Mouse (Mus musculus): ENCODE measurements around the gene Egfl7. TPM values are rescaled to one million over a fixed set of nuclear protein-coding genes. Genes with fewer than 3 reads are reported as not detected.

The Egfl7 gene
- polyA plus RNA-seq, 1 experiment: 3.6 TPM

DNA sequence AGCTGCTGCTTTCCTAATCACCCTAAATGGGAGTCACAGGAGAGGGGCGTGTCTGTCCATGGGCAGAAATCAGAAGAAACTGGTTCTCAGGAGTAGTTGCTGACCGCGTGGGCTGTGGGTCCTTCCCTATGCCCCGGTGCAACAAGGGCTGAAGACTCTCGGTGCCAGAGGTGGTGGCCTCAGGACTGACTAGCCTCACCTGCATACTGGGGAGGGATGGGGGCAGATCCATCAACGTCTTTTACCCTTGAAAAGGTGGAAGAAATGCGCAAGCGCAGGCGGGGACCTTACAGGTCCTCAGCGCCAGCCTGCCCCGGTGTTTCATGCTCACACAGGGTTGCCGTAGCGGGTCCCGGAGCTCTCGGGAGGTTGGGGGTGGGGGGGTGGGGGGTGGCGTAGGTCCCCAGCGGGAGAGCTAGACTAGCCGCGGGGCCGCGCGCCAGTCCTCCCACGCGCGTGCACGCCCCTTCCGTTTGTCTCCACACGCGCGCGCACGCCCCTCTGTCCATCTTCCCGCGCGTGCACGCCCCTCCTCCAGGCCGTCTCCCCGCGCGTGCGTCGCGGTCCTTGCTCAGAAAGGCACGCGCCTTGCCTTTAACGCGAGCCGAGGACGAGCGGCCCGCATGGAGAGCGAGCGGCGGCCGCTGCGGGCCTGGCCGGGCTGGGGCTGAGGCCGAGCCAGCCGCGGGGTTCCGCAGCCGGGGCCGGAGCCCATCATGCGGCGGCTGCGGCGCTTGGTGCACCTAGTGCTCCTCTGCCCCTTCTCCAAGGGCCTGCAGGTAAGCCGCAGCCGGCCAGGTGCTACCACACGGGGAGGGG, 48.3 kb downstream of the Egfl7 start, which contains the start of gene Fam69b:
TSS of gene Fam69b (plus strand) at position 537 of the 819 bp plus-strand sequence.
- no peak for TF ChIP-seq GATA1 (IDR thresholded peaks at IDR 0.05; ENCODE audit: low read length)
- no peak for TF ChIP-seq TAL1 (IDR thresholded peaks at IDR 0.05; ENCODE audit: low read length)
- Histone ChIP-seq H3K27me3 (ENCODE audit: control insufficient read depth) (peaks cover 30% of the 10 kb centered on the region), H3K36me3 (ENCODE audit: control insufficient read depth) (no peaks in the 10 kb centered on the region), H3K4me3 (replicated peaks) (peak within 1 kb of the TSS; percentile 49), H3K9me3 (ENCODE audit: control insufficient read depth, low read length) (no peaks in the 10 kb centered on the region), H3K4me1 (ENCODE audit: control insufficient read depth) (peaks cover 6% of the 10 kb centered on the region)

DNA sequence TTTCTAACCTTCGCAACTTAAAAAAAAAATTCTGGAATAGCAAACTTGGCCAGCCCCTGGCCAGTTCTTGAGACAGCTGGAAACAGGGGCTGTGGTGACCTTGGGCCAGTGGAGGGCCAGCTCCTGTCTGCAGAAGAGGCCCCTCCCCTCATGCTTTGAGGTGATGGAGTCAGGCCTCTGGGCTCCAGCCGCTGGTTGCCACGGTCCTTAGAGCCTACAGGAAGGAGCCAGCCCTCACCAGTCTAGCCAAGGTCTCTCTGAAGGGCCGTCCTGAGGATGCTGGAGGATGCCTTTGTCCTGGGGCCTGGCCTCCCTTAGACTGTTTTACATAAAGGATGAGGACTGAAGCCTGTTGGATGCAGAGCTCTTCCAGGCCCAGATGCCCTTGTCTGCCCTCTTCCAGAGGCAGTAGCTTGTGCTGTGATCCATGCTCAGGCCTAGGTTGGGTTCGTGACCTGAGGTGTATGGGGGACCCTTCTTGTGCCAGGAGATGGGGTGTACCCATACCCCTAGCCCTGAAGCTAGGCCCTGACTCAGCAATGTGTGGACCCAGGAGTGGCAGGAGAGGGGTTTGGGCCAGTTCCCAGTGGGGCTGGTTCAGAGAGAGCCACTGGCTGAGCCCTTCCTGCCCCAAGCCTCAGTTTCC, 49.1 kb downstream of the Egfl7 start:
- no peaks in the 10 kb centered on the region for H3K9me3 ChIP-seq (ENCODE audit: control insufficient read depth, low read length)
- TF ChIP-seq GATA1 (IDR thresholded peaks at IDR 0.05; ENCODE audit: low read length) (no peak), TAL1 (IDR thresholded peaks at IDR 0.05; ENCODE audit: low read length) (no peak)
- peaks cover 6% of the 10 kb centered on the region for H3K4me1 ChIP-seq (ENCODE audit: control insufficient read depth)
- no peaks in the 10 kb centered on the region for H3K36me3 ChIP-seq (ENCODE audit: control insufficient read depth)
- H3K27me3 ChIP-seq (ENCODE audit: control insufficient read depth): peaks cover 30% of the 10 kb centered on the region
- H3K4me3 ChIP-seq (replicated peaks): peak overlapping the region; percentile 49

DNA sequence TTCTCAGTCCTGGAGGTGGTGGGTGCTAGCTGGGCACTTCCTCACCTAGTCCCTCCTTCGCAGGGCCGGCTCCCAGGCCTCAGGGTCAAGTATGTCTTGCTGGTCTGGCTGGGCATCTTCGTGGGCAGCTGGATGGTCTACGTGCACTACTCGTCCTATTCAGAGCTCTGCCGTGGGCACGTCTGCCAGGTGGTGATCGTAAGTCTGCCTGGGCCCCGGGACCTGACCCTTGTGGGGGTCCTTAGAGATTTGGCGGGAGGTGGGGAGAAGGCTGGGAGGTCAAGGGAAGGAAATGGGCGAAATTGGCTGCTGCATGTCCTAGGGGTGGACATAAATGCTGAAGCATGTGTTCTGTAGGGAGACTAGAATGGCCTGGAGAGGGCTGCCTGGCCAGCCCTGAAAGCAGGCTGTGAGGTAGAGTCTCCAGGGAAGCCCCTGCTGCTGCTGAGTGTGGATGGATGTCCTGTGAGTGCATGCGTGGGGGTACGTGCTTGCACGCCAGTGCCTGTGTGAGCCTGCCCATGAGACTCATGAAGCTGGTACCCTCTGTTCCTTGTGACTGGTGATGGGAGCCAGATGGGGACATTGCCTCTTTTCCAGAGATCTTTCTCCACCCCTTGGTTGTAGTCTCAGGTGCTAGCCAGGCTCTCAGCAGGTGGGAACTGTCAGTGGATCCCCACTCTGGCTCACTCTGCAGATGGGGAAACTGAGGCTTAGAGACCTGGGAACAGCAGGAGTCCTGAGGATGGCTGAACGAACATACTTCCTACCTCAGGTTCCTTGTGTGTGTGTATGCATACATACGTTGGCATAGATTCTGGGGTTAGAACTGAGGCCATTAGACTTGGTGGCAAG, 53.0 kb downstream of the Egfl7 start:
- Histone ChIP-seq H3K27me3 (ENCODE audit: control insufficient read depth) (peaks cover 18% of the 10 kb centered on the region), H3K9me3 (ENCODE audit: control insufficient read depth, low read length) (no peaks in the 10 kb centered on the region), H3K36me3 (ENCODE audit: control insufficient read depth) (peaks cover 34% of the 10 kb centered on the region), H3K4me3 (replicated peaks) (no peak overlapping the region), H3K4me1 (ENCODE audit: control insufficient read depth) (peaks cover 13% of the 10 kb centered on the region)
- TF ChIP-seq TAL1 (IDR thresholded peaks at IDR 0.05; ENCODE audit: low read length) (no peak), GATA1 (IDR thresholded peaks at IDR 0.05; ENCODE audit: low read length) (no peak)

DNA sequence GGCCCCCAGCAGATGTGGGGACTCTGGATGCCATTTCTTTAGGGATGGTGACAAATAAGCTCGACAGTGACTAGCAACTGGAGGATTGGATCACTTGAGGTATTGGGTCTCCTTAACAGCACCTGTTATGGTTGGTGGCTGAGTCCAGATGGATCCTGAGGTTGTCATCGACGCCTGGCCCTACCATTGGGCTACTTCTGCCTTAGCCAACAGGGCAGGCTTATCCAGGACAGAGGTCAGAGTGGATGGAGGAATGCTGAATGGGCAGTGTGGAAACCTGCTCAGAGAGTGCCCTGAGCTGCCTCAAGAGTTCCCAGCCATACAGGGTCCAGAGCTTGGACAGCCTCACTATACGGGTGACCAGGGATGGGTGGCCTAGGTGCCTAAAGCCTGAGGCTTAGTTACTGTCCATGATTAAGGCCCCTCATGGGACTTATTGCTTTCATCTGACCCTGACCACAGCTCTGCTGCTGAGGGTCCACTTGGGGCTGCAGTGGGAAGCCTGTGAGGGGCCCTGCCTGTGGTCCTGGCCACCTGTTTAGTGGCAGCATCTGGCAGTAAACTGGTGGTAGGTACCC, 54.2 kb downstream of the Egfl7 start:
- no peak for TF ChIP-seq GATA1 (IDR thresholded peaks at IDR 0.05; ENCODE audit: low read length)
- TF ChIP-seq TAL1 (IDR thresholded peaks at IDR 0.05; ENCODE audit: low read length): no peak
- peaks cover 20% of the 10 kb centered on the region for H3K4me1 ChIP-seq (ENCODE audit: control insufficient read depth)
- H3K36me3 ChIP-seq (ENCODE audit: control insufficient read depth): peaks cover 45% of the 10 kb centered on the region
- no peaks in the 10 kb centered on the region for H3K9me3 ChIP-seq (ENCODE audit: control insufficient read depth, low read length)
- H3K4me3 ChIP-seq (replicated peaks): no peak overlapping the region
- peaks cover 6% of the 10 kb centered on the region for H3K27me3 ChIP-seq (ENCODE audit: control insufficient read depth)

DNA sequence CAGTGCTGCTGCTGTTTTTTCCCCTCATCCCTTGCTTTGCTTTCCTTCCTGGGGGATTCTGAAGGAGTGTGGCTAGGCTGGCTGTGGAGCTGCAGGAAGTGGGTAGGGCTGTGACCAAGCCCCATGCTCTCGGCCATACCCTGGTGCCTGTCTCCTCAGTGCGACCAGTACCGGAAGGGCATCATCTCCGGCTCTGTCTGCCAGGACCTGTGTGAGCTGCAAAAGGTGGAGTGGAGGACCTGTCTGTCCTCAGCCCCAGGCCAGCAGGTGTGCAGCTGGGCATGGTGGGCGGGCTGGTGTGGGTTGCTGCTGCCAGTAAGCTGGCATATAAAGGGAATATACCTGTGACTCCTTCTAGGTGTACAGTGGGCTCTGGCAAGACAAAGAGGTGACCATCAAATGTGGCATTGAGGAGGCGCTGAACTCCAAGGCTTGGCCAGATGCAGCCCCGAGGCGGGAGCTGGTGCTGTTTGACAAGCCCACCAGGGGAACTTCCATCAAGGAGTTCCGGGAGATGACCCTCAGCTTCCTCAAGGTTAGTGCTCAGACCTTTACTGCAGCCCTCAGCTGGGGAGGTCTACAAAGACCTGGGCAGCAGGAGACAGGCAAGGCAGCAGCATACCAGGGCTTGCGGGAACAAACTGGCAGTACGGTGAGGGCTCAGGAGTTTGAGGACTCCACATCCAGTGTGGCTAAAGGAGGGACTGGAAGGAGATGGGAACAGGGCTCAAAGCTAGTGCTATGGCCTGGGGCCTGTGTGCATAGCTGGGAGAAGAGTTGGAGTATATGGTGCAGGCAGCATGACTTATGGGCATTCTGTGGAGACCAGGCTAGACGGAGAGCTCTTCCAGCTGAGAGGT, 55.0 kb downstream of the Egfl7 start:
- no peaks in the 10 kb centered on the region for H3K9me3 ChIP-seq (ENCODE audit: control insufficient read depth, low read length)
- peaks cover 26% of the 10 kb centered on the region for H3K4me1 ChIP-seq (ENCODE audit: control insufficient read depth)
- H3K4me3 ChIP-seq (replicated peaks): no peak overlapping the region
- peaks cover 45% of the 10 kb centered on the region for H3K36me3 ChIP-seq (ENCODE audit: control insufficient read depth)
- peaks cover 2% of the 10 kb centered on the region; the same call in 1 of the 2 replicates for H3K27me3 ChIP-seq (ENCODE audit: control insufficient read depth)
- TF ChIP-seq GATA1 (IDR thresholded peaks at IDR 0.05; ENCODE audit: low read length) (no peak), TAL1 (IDR thresholded peaks at IDR 0.05; ENCODE audit: low read length) (no peak)

DNA sequence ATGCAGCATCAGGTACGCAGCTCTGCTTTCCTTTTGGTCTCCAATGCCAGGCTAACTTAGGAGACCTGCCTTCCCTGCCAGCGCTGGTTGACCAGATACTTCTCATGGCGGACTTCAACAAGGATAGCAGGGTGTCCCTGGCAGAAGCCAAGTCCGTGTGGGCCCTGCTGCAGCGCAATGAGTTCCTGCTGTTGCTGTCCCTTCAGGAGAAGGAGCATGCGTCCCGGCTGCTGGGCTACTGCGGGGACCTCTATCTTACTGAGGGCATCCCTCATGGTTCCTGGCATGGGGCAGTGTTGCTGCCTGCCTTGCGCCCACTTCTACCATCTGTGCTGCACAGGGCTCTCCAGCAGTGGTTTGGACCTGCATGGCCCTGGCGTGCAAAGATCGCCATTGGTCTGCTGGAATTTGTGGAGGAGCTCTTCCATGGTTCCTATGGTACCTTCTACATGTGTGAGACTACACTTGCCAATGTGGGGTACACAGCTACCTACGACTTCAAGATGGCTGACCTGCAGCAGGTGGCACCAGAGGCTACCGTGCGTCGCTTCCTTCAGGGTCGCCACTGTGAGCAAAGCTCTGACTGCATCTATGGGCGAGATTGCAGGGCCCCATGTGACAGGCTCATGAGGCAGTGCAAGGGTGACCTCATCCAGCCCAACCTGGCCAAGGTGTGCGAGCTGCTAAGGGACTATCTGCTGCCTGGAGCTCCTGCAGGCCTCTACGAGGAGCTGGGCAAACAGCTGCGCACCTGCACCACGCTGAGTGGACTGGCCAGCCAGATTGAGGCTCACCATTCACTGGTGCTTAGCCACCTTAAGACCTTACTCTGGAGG, 55.9 kb downstream of the Egfl7 start:
- Histone ChIP-seq H3K36me3 (ENCODE audit: control insufficient read depth) (peaks cover 45% of the 10 kb centered on the region), H3K4me1 (ENCODE audit: control insufficient read depth) (peaks cover 35% of the 10 kb centered on the region), H3K4me3 (replicated peaks) (no peak overlapping the region), H3K27me3 (ENCODE audit: control insufficient read depth) (peaks cover 2% of the 10 kb centered on the region; the same call in 1 of the 2 replicates), H3K9me3 (ENCODE audit: control insufficient read depth, low read length) (no peaks in the 10 kb centered on the region)
- TF ChIP-seq TAL1 (IDR thresholded peaks at IDR 0.05; ENCODE audit: low read length): no peak
- no peak for TF ChIP-seq GATA1 (IDR thresholded peaks at IDR 0.05; ENCODE audit: low read length)

DNA sequence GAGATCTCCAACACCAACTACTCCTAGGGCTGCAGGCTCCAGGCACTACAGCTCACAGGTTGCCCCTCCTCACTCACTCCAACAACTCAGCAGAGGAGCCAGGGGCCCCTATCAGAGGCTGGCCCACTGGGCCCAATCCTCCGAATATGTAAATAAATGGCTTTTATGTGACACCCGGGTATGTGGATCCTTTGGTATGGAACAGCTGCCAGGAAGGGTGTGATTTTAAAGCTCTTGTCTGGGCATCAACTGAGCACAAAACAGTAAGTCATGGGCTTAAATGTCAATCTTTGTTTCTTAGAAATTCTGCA, 56.5 kb downstream of the Egfl7 start:
- peaks cover 45% of the 10 kb centered on the region for H3K36me3 ChIP-seq (ENCODE audit: control insufficient read depth)
- H3K4me1 ChIP-seq (ENCODE audit: control insufficient read depth): peaks cover 40% of the 10 kb centered on the region
- no peak for TF ChIP-seq TAL1 (IDR thresholded peaks at IDR 0.05; ENCODE audit: low read length)
- TF ChIP-seq GATA1 (IDR thresholded peaks at IDR 0.05; ENCODE audit: low read length): no peak

More for the DNA sequence above, 56.5 kb downstream of the Egfl7 start:
- H3K4me3 ChIP-seq (replicated peaks): no peak overlapping the region
- no peaks in the 10 kb centered on the region for H3K27me3 ChIP-seq (ENCODE audit: control insufficient read depth)
- no peaks in the 10 kb centered on the region for H3K9me3 ChIP-seq (ENCODE audit: control insufficient read depth, low read length)
